Mouse (Mus musculus) left cerebral cortex, postnatal 10 days (tissue): ENCODE results near the gene Tekt4. TPM values are rescaled to one million over a fixed set of nuclear protein-coding genes. Genes with fewer than 3 reads are reported as not detected.

Source experiments
- DNase-seq, 2 experiments: peaks; one replicate each; pipeline ENCODE4 v3.0.0; 2021 to 2022; ENCODE audit warnings: low spot score in 2 of 2, mixed read lengths in 1 of 2; ENCODE audit errors: extremely low spot score in 1 of 2
- intact Hi-C: fragments of 180-260 bp; cut with DNase I; formaldehyde crosslinking; loops from one replicate; pipeline ENCODE4 v1.15.1; 2025
- total RNA-seq, 2 experiments: library from RNA; stranded (reverse); gene quantifications; 2 replicates each; pipeline ENCODE4 v1.2.3; 2021

The Tekt4 gene
- 1 to 10 TPM in 1 of 2 experiments, under 1 TPM in 1; 0.39 to 4.8 TPM for total RNA-seq

- intact Hi-C loops = no loop called here
- peak in 1 of 2 experiments; percentile 36 for DNase-seq
Measured at GRCm38 (mm10) chr17:25454272-25454671, at the start of gene Tekt4. Gene Tekt4 (plus strand): TSS chr17:25454615.

- DNase-seq = no peak
- intact Hi-C loops = no loop called here
Measured at GRCm38 (mm10) chr17:25405224-25405895, 49.1 kb upstream of the Tekt4 start.

- intact Hi-C loops = no loop called here
Measured at GRCm38 (mm10) chr17:25406011-25406441, 48.4 kb upstream of the Tekt4 start.

GRCm38 (mm10) chr17:25407352-25407751 is 47.1 kb upstream of the Tekt4 start:
- intact Hi-C loops = no loop called here
- DNase-seq = peak; percentile 51 to 58

More at GRCm38 (mm10) chr17:25406011-25406441, 48.4 kb upstream of the Tekt4 start:
- DNase-seq = peak in 1 of 2 experiments; percentile 74

GRCm38 (mm10) chr17:25408302-25408999 is 46.0 kb upstream of the Tekt4 start:
- no peak for DNase-seq
- intact Hi-C loops = no loop called here

GRCm38 (mm10) chr17:25409621-25410020 is 44.8 kb upstream of the Tekt4 start:
- no peak for DNase-seq
- intact Hi-C loops = no loop called here

- DNase-seq = no peak
- intact Hi-C loops = no loop called here
Measured at GRCm38 (mm10) chr17:25410180-25410579, 44.2 kb upstream of the Tekt4 start.

GRCm38 (mm10) chr17:25410786-25411185 is 43.6 kb upstream of the Tekt4 start:
- intact Hi-C loops = no loop called here
- DNase-seq = no peak

- DNase-seq = no peak
- intact Hi-C loops = no loop called here
Measured at GRCm38 (mm10) chr17:25411251-25411650, 43.2 kb upstream of the Tekt4 start.

GRCm38 (mm10) chr17:25414209-25414608 is 40.2 kb upstream of the Tekt4 start:
- intact Hi-C loops = no loop called here
- DNase-seq = no peak

GRCm38 (mm10) chr17:25414917-25415316 is 39.5 kb upstream of the Tekt4 start:
- no peak for DNase-seq
- intact Hi-C loops = no loop called here

- DNase-seq = no peak
- intact Hi-C loops = no loop called here
Measured at GRCm38 (mm10) chr17:25415421-25415913, 38.9 kb upstream of the Tekt4 start.

- intact Hi-C loops = no loop called here
- DNase-seq = peak in 1 of 2 experiments; percentile 76
Measured at GRCm38 (mm10) chr17:25416219-25416618, 38.2 kb upstream of the Tekt4 start.

- no peak for DNase-seq
- intact Hi-C loops = no loop called here
Measured at GRCm38 (mm10) chr17:25417990-25418389, 36.4 kb upstream of the Tekt4 start.

GRCm38 (mm10) chr17:25418926-25419325 is 35.5 kb upstream of the Tekt4 start:
- intact Hi-C loops = no loop called here
- DNase-seq = peak in 1 of 2 experiments; percentile 38

GRCm38 (mm10) chr17:25420998-25421397 is 33.4 kb upstream of the Tekt4 start:
- intact Hi-C loops = no loop called here
- no peak for DNase-seq

- no peak for DNase-seq
- intact Hi-C loops = no loop called here
Measured at GRCm38 (mm10) chr17:25424526-25425080, 29.8 kb upstream of the Tekt4 start.

GRCm38 (mm10) chr17:25425996-25426395 is 28.4 kb upstream of the Tekt4 start:
- intact Hi-C loops = no loop called here
- no peak for DNase-seq

- intact Hi-C loops = no loop called here
- peak in 1 of 2 experiments; percentile 81 for DNase-seq
Measured at GRCm38 (mm10) chr17:25427441-25427840, 27.0 kb upstream of the Tekt4 start.

- DNase-seq = no peak
- intact Hi-C loops = no loop called here
Measured at GRCm38 (mm10) chr17:25429240-25429639, 25.2 kb upstream of the Tekt4 start.
